Mouse (Mus musculus) forebrain, embryonic 12.5 days (tissue): Measurements from ENCODE around the gene Pum2. TPM values are rescaled to one million over a fixed set of nuclear protein-coding genes. Genes with fewer than 3 reads are reported as not detected.
A peak's percentile ranks its signal among the peaks of the same experiment; 100 is the strongest.
"Not testable (repeated sequence)": the region's sequence is repeated elsewhere in the genome, so short reads cannot be mapped to it uniquely, and the experiment has no call there.

Experiments used
- ATAC-seq: fragments of 200-750 bp; cut with Nextera tagmentation; 2 replicates; pipeline ENCODE4 v1.8.0; 2017; ENCODE audit warnings: moderate TSS enrichment; ENCODE audit not compliant: low FRiP score
- H3K27ac ChIP-seq: fragments of 300-500 bp; sonication (generic); 2 replicates; pipeline ENCODE4 v1.5.1; 2016; ENCODE audit warnings: mild to moderate bottlenecking
- H3K27me3 ChIP-seq: fragments of 300-500 bp; sonication (generic); 2 replicates; pipeline ENCODE4 v1.6.1; 2016; ENCODE audit warnings: mild to moderate bottlenecking
- H3K36me3 ChIP-seq: fragments of 300-500 bp; sonication (generic); replicated peaks from 2 replicates; pipeline ENCODE4 v1.6.1; 2016; ENCODE audit warnings: mild to moderate bottlenecking
- H3K4me1 ChIP-seq: fragments of 300-500 bp; sonication (generic); 2 replicates; pipeline ENCODE4 v1.6.1; 2016
- H3K4me2 ChIP-seq: fragments of 300-500 bp; sonication (generic); 2 replicates; pipeline ENCODE4 v1.6.1; 2016; ENCODE audit warnings: mild to moderate bottlenecking, moderate library complexity
- H3K4me3 ChIP-seq: fragments of 300-500 bp; sonication (generic); replicated peaks from 2 replicates; pipeline ENCODE4 v1.5.1; 2016; ENCODE audit warnings: mild to moderate bottlenecking
- H3K9ac ChIP-seq: fragments of 300-500 bp; sonication (generic); 2 replicates; pipeline ENCODE4 v1.6.1; 2016; ENCODE audit warnings: mild to moderate bottlenecking
- H3K9me3 ChIP-seq: fragments of 300-500 bp; sonication (generic); 2 replicates; pipeline ENCODE4 v1.6.1; 2016
- WGBS: fragments of 180-500 bp; shearing (Covaris S2); methylation state at CpG from one replicate; pipeline ENCODE4 v1.1.7; 2016; 5-methylcytosine and 5-hydroxymethylcytosine counted together
- polyA plus RNA-seq: library from polyadenylated mRNA; unstranded; fragments of >200 nt; fragmentation: Nextera tagmentation; extraction: Ambion mirVana; gene quantifications from 2 replicates; pipeline ENCODE4 v1.2.1, GENCODE M21; 2016

The Pum2 gene
- polyA plus RNA-seq, 1 experiment from 2014 or later = 94.6 TPM

GRCm38 (mm10) chr12:8650027-8650426 is 23.9 kb upstream of the Pum2 start:
- not testable (repeated sequence) for H3K9ac ChIP-seq
- WGBS = 58% methylated on average over 3 of the region's 3 CpGs

DNA sequence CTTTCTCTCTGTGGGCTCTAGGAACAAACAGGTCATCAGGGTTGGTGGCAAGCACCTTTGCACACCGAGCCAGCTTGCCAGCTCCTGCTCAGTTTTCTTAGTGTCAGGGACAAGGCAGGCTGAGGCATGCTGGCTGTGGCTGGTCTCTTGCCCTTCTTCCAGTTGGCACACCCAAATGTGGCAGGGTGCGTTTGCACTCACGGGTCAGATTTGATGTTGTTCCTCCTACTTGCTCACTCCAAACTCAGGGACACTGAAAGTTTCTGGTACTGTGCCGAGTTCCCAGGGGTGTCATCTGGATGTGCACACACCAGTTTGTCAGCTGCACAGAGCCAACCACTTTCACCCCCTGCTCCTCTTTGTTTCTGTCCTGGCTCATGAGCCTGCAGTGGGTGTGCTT is 17.3 kb upstream of the Pum2 start:
- no peaks in the 10 kb centered on the region for H3K9me3 ChIP-seq
- WGBS = 90% methylated on average over 4 of the region's 4 CpGs

More at GRCm38 (mm10) chr12:8650027-8650426, 23.9 kb upstream of the Pum2 start:
- H3K9me3 ChIP-seq, ATAC-seq, H3K4me3 ChIP-seq, H3K27ac ChIP-seq, H3K4me1 ChIP-seq, H3K27me3 ChIP-seq, H3K36me3 ChIP-seq, H3K4me2 ChIP-seq: not testable (repeated sequence)

GRCm38 (mm10) chr12:8657116-8657515 is 16.8 kb upstream of the Pum2 start:
- Histone ChIP-seq H3K27me3 (no peaks in the 10 kb centered on the region), H3K27ac (no peak overlapping the region), H3K9me3 (no peaks in the 10 kb centered on the region), H3K4me2 (no peak overlapping the region), H3K9ac (no peak overlapping the region), H3K36me3 (no peaks in the 10 kb centered on the region), H3K4me1 (no peaks in the 10 kb centered on the region), H3K4me3 (no peak overlapping the region)
- 70% methylated on average over 10 of the region's 10 CpGs for WGBS
- no peak for ATAC-seq

More for the DNA sequence above, 17.3 kb upstream of the Pum2 start:
- no peak overlapping the region for H3K9ac ChIP-seq
- H3K27me3 ChIP-seq = no peaks in the 10 kb centered on the region
- H3K4me2 ChIP-seq = no peak overlapping the region
- no peak overlapping the region for H3K27ac ChIP-seq
- no peaks in the 10 kb centered on the region for H3K36me3 ChIP-seq
- no peak overlapping the region for H3K4me3 ChIP-seq
- no peak for ATAC-seq
- no peaks in the 10 kb centered on the region for H3K4me1 ChIP-seq

GRCm38 (mm10) chr12:8657629-8658366 is 16.1 kb upstream of the Pum2 start:
- ATAC-seq = no peak
- WGBS = 93% methylated on average over 6 of the region's 6 CpGs
- Histone ChIP-seq H3K4me3 (no peak overlapping the region), H3K36me3 (no peaks in the 10 kb centered on the region), H3K27me3 (no peaks in the 10 kb centered on the region), H3K9me3 (no peaks in the 10 kb centered on the region), H3K4me1 (no peaks in the 10 kb centered on the region), H3K4me2 (no peak overlapping the region), H3K9ac (no peak overlapping the region), H3K27ac (no peak overlapping the region)

DNA sequence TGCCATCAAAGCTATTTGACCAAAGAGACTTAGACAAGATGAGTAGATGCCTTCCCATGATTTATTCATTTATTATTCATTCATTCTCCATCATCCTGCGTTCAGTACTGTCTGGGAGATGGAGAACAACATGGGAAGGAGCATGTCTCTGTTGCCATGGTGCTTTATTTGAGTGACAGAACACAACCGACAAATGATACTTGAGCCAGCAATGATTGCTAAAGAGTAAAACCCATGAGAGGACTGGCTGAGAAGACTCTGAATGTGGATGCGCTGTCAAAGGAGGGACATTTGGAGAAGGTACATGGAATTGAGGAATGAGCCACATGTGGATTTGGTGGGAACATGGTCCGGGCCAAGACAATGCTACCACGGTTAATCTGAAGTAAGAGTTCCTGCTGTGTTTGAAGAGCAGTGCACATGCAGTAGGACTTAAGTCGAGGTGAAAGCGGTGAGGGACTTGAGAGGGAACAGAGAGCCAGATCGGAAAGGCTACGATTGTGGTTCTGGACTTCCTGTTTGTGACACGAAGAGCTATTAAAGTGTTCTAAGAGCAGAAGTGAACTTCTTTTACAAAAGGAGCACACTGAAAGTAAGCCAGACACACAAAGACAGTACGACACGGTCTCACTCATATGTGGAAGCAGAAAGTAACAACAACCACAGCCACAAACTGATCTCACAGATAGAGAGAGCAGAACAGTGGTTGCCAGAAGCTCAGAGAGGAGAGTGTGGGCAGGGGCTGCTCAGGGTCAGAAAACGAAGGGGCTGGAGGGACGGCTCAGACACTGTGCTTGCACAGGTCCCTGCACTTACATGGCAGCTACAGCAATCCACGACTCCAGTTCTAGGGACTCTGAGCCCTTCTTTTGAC is 14.3 kb upstream of the Pum2 start:
- H3K4me2 ChIP-seq = no peak overlapping the region
- H3K36me3 ChIP-seq = no peaks in the 10 kb centered on the region
- H3K4me1 ChIP-seq = no peaks in the 10 kb centered on the region
- H3K9ac ChIP-seq = no peak overlapping the region
- ATAC-seq = no peak
- H3K9me3 ChIP-seq = no peaks in the 10 kb centered on the region
- no peak overlapping the region for H3K27ac ChIP-seq
- no peak overlapping the region for H3K4me3 ChIP-seq
- H3K27me3 ChIP-seq = no peaks in the 10 kb centered on the region
- 92% methylated on average over 15 of the region's 15 CpGs for WGBS

- Histone ChIP-seq H3K9ac (no peak overlapping the region), H3K4me1 (no peaks in the 10 kb centered on the region), H3K27ac (no peak overlapping the region), H3K27me3 (no peaks in the 10 kb centered on the region), H3K36me3 (no peaks in the 10 kb centered on the region), H3K4me3 (no peak overlapping the region), H3K9me3 (no peaks in the 10 kb centered on the region), H3K4me2 (no peak overlapping the region)
- no peak for ATAC-seq
- 72% methylated on average over 3 of the region's 3 CpGs for WGBS
These were observed 12.2 kb upstream of the Pum2 start for GRCm38 (mm10) chr12:8661747-8662146.

GRCm38 (mm10) chr12:8662175-8662574 is 11.8 kb upstream of the Pum2 start:
- no peaks in the 10 kb centered on the region for H3K4me1 ChIP-seq
- H3K27me3 ChIP-seq = no peaks in the 10 kb centered on the region
- H3K27ac ChIP-seq = no peak overlapping the region
- ATAC-seq = no peak
- H3K4me2 ChIP-seq = no peak overlapping the region
- WGBS = 69% methylated on average over 2 of the region's 2 CpGs
- H3K36me3 ChIP-seq = no peaks in the 10 kb centered on the region
- H3K9ac ChIP-seq = no peak overlapping the region
- H3K9me3 ChIP-seq = no peaks in the 10 kb centered on the region
- H3K4me3 ChIP-seq = no peak overlapping the region

- Histone ChIP-seq H3K36me3 (no peaks in the 10 kb centered on the region), H3K27me3 (no peaks in the 10 kb centered on the region), H3K4me2 (no peak overlapping the region), H3K9ac (no peak overlapping the region), H3K9me3 (no peaks in the 10 kb centered on the region), H3K27ac (no peak overlapping the region), H3K4me3 (no peak overlapping the region), H3K4me1 (no peaks in the 10 kb centered on the region)
- 81% methylated on average over 4 of the region's 4 CpGs for WGBS
- ATAC-seq = no peak
These were observed 11.2 kb upstream of the Pum2 start for GRCm38 (mm10) chr12:8662721-8663120.

- WGBS = 89% methylated on average over 4 of the region's 4 CpGs
- H3K9ac ChIP-seq = no peak overlapping the region
- H3K36me3 ChIP-seq = no peaks in the 10 kb centered on the region
- H3K4me2 ChIP-seq = no peak overlapping the region
- no peak overlapping the region for H3K4me3 ChIP-seq
- H3K4me1 ChIP-seq = peaks cover 3% of the 10 kb centered on the region; the same call in 1 of the 2 replicates
- H3K27ac ChIP-seq = no peak overlapping the region
- H3K9me3 ChIP-seq = peaks cover 10% of the 10 kb centered on the region; the same call in 1 of the 2 replicates
- no peak for ATAC-seq
- no peaks in the 10 kb centered on the region for H3K27me3 ChIP-seq
These were observed 6.3 kb upstream of the Pum2 start for GRCm38 (mm10) chr12:8667473-8668255.

- Histone ChIP-seq H3K36me3 (no peaks in the 10 kb centered on the region), H3K4me3 (no peak overlapping the region), H3K9ac (no peak overlapping the region), H3K27me3 (no peaks in the 10 kb centered on the region), H3K27ac (no peak overlapping the region), H3K4me2 (no peak overlapping the region), H3K4me1 (peaks cover 10% of the 10 kb centered on the region), H3K9me3 (peaks cover 10% of the 10 kb centered on the region; the same call in 1 of the 2 replicates)
- 76% methylated on average over 4 of the region's 4 CpGs for WGBS
- no peak for ATAC-seq
These were observed 4.5 kb upstream of the Pum2 start for GRCm38 (mm10) chr12:8669421-8669820.

DNA sequence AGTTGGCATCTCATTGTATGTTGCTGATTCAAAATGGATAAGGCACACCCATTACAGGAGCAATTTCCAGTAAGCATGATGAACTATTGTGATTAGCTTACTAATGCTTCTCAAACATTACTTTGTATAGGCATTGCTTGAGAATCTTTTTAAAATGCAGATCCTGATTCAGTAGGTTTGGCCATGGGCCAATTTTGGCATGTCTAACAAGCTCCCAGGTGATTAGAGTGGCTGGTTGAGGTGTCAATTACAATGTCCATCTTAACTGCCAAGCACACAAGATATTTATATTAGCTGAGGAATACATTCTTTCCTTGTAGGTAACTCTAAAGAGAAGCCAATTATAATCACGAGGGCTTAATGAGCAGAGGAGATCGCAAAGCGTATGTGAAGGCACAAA is 4.1 kb upstream of the Pum2 start:
- Histone ChIP-seq H3K27me3 (no peaks in the 10 kb centered on the region), H3K9me3 (peaks cover 10% of the 10 kb centered on the region; the same call in 1 of the 2 replicates), H3K4me1 (peaks cover 10% of the 10 kb centered on the region), H3K4me2 (no peak overlapping the region), H3K27ac (0 out of 2 replicates have a peak overlapping the region, but pooled peaks have one; percentile 31), H3K4me3 (no peak overlapping the region), H3K9ac (no peak overlapping the region), H3K36me3 (no peaks in the 10 kb centered on the region)
- 47% methylated on average over 3 of the region's 3 CpGs for WGBS
- no peak; the same call in 1 of the 2 replicates for ATAC-seq
